Mouse (Mus musculus): ENCODE results near the gene Hist2h2ac.

The Hist2h2ac gene

GRCm38 (mm10) chr3:96220765-96221639, at the start of gene Hist2h2ac, which contains the start of gene Hist2h2be:
TSS of gene Hist2h2ac (minus strand) at chr3:96220880.
TSS of gene Hist2h2be (plus strand) at chr3:96221119.
- peak; percentile 87 for DNase-seq (ENCODE audit: low spot score)

DNA sequence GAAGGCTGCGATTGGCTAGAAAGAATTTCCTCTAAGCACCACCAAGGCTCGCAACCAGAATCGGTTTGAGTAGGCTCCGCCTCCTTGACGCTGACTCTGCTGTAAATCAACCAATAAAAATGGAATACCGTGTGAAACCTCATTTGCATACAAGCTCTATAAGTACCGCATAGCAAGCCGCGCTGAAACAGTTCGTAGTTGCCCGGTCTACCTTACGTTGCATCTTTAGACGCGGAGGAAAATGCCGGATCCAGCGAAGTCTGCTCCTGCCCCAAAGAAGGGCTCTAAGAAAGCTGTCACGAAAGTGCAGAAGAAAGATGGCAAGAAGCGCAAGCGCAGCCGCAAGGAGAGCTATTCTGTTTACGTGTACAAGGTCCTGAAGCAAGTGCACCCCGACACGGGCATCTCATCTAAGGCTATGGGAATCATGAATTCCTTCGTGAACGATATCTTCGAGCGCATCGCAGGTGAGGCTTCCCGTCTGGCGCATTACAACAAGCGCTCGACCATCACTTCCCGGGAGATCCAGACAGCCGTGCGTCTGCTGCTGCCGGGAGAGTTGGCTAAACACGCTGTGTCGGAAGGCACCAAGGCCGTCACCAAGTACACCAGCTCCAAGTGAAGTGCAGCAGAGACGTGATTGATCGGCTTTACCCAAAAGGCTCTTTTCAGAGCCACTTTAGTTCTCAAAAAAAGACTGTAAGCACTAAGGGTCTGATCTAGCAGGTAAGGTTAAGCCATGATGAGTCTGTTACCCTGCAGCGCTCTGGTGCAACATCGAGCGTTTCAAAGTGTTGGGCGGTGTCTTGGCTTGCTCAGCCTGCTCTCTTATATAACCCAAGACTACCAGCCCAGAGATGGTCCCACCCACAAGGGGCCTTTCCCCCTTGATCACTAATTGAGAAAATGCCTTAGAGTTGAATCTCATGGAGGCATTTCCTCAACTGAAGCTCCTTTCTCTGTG, 49.1 kb upstream of the Hist2h2ac start, which contains the start of gene Hist2h2bb:
Gene Hist2h2bb (plus strand): TSS at position 242 of the 964 bp plus-strand sequence.
- peak; percentile 92 for DNase-seq (ENCODE audit: low spot score)

DNA sequence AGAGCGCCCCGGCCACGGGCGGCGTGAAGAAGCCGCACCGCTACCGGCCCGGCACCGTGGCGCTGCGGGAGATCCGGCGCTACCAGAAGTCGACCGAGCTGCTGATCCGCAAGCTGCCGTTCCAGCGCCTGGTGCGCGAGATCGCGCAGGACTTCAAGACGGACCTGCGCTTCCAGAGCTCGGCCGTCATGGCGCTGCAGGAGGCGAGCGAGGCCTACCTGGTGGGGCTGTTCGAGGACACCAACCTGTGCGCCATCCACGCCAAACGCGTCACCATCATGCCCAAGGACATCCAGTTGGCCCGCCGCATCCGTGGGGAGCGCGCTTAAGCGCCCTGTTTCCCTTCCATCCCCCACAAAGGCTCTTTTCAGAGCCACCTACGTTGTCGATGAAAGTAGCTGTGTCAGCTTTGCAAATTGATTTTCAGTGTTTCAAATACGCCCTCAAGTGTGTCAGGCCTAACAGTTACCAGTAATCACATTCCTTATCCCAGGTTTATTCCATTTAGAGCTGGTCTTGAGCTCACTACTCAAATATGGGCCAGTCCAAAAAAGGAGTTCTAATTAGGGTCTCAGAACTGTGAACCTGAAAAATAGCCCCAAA, 48.2 kb upstream of the Hist2h2ac start:
- DNase-seq (ENCODE audit: low spot score) = peak; percentile 63

GRCm38 (mm10) chr3:96268051-96268775, 47.5 kb upstream of the Hist2h2ac start, which contains the start of gene Hist2h3b:
TSS of gene Hist2h3b (plus strand) at chr3:96268654.
- DNase-seq (ENCODE audit: low spot score) = peak; percentile 81

GRCm38 (mm10) chr3:96267541-96267940, 46.9 kb upstream of the Hist2h2ac start:
- DNase-seq (ENCODE audit: low spot score) = no peak

- DNase-seq (ENCODE audit: low spot score) = no peak
Measured at GRCm38 (mm10) chr3:96266132-96266710, 45.5 kb upstream of the Hist2h2ac start.

GRCm38 (mm10) chr3:96264404-96264949, 43.8 kb upstream of the Hist2h2ac start:
- no peak for DNase-seq (ENCODE audit: low spot score)

- DNase-seq (ENCODE audit: low spot score) = peak; percentile 57
Measured at GRCm38 (mm10) chr3:96263558-96264403, 43.1 kb upstream of the Hist2h2ac start.

GRCm38 (mm10) chr3:96262979-96263550, 42.4 kb upstream of the Hist2h2ac start, which contains the start of gene Hist2h4:
TSS of gene Hist2h4 (minus strand) at chr3:96263311.
- DNase-seq (ENCODE audit: low spot score) = peak; percentile 97

DNA sequence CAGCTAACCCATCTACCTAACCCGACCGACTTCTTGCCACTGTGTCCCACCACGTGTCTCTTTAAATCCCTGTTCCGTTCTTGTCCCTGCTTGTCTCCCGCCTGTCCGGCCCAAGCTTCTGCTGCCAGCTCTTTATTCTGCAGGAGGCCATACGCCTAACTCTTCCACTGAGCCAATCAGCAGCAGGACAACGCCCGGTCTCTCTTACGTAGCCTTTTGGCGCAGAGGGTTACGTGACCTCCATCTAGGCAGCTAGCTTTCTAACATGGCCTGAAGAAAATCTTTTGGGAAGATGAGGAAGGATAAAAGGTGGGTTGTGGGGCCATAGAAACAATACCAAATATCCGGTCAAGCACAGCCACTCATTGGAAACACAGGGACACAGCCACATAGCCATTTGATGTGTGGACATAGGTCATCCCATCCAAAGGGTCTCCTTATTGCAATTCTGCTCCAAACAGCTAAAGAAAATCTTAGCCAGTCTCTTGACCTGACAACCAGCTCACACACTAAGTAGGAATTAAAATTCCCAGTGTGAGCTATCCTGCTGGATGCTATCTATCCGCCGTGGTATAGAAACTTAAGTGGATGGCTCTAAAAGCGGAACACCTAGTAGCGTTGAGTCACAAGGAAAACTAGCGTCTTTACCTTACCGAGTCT, 41.7 kb upstream of the Hist2h2ac start:
- peak; percentile 79 for DNase-seq (ENCODE audit: low spot score)

DNA sequence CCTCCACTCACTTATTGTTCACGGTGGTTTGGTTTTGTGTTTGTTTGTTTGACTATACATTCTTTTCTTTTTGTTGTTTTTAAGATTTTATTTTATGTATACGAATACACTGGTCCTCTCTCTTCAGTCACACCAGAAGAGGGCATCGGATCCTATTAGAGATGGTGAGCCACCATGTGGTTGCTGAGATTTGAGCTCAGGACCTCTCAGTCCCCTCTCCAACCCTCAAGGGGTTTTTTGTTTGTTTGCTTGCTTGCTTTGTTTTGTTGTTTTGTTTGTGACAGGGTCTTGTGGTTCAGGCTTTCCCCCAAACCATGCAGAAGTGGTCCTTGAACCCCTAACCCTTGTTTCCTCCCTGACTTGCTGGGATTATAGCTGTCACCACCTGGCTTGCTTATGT, 40.9 kb upstream of the Hist2h2ac start:
- DNase-seq (ENCODE audit: low spot score) = no peak

DNA sequence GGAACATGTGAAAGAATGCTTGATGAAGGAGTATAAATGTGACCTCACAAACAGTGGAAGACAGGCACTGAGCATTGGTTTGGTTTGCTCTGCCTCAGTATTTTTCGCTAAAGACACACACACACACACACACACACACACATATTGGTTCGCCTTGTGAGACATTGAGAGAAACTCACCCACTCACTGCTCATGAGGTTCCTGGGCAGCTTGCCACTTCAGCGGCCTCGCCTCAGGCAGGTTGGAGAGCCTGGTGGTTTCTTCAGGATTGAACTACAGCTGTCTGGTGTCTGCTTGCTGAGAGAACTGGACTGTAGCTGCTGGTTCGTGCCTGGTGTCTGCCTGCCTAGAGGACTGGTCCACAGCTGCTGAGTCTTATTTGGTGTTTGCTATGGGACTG, 39.5 kb upstream of the Hist2h2ac start:
- DNase-seq (ENCODE audit: low spot score) = no peak

DNA sequence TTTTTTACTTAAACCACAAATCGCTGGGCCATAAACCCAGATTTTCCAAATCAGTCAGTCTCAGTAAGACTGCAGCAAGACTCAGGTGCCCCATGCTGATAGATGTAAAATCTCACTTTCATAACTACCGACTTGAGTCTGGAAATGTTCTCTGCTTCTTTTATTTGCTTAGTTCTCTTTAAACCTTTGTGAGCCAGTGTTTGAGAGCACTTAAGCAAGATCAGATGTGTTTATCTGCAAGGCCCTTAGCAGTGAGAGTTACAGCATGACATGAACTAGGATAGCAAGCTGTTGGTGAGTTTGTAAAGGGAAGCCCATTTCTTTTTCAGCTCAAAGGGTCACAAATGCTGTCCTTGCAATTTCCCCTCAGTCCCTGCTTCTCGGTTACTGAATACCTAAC, 36.5 kb upstream of the Hist2h2ac start:
- DNase-seq (ENCODE audit: low spot score) = no peak

- no peak for DNase-seq (ENCODE audit: low spot score)
Measured at GRCm38 (mm10) chr3:96255926-96256593, 35.4 kb upstream of the Hist2h2ac start.

- no peak for DNase-seq (ENCODE audit: low spot score)
Measured at GRCm38 (mm10) chr3:96254683-96255355, 34.1 kb upstream of the Hist2h2ac start.

DNA sequence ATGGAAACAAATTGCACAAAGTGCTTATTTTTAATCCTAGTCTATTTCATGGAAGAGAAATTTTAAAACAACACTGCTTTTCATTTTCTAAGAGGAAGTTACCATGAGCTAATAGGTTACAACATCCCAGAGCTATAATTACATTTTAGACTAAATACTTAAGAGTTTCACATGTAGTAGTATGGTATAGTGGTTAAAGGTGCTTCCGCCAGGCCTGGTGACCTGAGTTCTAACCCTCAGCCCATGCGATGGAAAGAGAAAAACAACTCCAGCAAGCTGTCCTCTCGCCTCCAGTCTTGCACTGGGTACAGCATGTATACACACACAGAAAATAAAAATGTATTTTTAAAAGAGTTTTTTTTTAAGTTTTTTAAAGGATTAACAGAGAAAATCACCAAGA, 31.1 kb upstream of the Hist2h2ac start:
- DNase-seq (ENCODE audit: low spot score) = no peak

- DNase-seq (ENCODE audit: low spot score) = no peak
Measured at GRCm38 (mm10) chr3:96250890-96251289, 30.2 kb upstream of the Hist2h2ac start.

- DNase-seq (ENCODE audit: low spot score) = no peak
Measured at GRCm38 (mm10) chr3:96249034-96249345, 28.3 kb upstream of the Hist2h2ac start.
